Mouse (Mus musculus): ENCODE data around the gene Ackr3.

- TF ChIP-seq MAZ (IDR thresholded peaks at IDR 0.05; ENCODE audit: low read depth, low read length): no peak
- TF ChIP-seq CTCF (IDR thresholded peaks at IDR 0.05 in 2 of 3, conservative IDR thresholded peaks at IDR 0.05 in 1 of 3; ENCODE audit: control insufficient read depth in 1 of 3, insufficient read depth in 1 of 3, low read depth in 2 of 3, low read length in 3 of 3, poor library complexity in 1 of 3, severe bottlenecking in 1 of 3): no peak
- no peak for TF ChIP-seq NELFE (IDR thresholded peaks at IDR 0.05; ENCODE audit: low read depth, low read length)
- no peak for TF ChIP-seq E2F4 (IDR thresholded peaks at IDR 0.05; ENCODE audit: borderline replicate concordance, low read depth, low read length)
- no peak for TF ChIP-seq SIN3A (IDR thresholded peaks at IDR 0.05; ENCODE audit: low read length)
Measured at GRCm38 (mm10) chr1:90239336-90240225, 35.8 kb downstream of the Ackr3 start.

Measured in MEL (cell line).